Mouse (Mus musculus): ENCODE measurements around the gene Chaf1a.
A peak's percentile ranks its signal among the peaks of the same experiment; 100 is the strongest.
"Not testable (repeated sequence)": the region's sequence is repeated elsewhere in the genome, so short reads cannot be mapped to it uniquely, and the experiment has no call there.

Gene Chaf1a

DNA sequence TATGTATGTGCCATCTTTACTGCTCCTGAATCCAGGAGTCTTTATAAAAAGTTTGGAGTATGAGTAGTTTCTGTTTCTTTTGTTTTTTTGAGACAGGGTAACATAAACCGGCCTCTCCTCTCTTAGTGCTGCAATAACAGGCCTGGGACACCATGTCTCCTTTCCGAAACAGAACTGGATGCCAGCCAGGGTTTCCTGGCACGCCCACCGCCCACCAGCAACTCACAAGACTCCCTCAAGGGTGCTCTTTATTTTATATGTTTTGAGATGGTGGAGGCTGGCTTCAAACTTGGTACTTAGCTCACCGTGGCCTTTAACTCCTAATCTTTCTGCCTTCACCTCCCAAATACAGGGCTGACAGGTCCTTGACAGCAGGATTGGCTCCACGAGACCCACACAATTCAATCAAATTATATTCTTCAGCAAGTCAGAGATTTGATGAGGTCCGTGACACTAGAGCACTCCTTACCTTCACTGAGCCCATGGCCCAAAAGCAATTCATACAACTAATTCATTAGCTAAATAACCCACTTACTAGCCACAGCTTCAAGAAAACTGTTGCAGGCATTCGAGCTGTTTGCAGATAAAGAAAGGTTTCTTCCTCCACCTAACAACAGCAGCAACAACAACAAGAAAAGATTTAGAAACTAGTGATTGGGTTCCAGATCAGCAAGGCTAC is 1.5 kb upstream of the Chaf1a start:
- no peak for DNase-seq

DNA sequence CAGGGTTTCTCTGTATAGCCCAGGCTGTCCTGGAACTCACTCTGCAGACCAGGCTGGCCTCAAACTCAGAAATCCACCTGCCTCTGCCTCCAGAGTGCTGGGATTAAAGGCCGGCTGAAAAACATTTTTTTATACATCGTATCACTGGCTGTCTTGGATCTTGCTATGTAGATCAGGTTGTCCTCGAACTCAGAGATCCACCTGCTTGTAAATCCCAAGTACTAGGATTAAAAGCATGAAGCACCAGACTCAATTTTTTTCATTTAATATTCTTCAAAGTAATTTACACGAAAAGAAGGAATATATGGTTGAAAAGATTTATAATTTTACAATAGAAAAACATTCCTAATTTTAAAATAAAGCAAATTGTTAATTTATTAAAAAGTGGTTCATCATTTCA is 894 bp upstream of the Chaf1a start:
- no peak for DNase-seq

DNA sequence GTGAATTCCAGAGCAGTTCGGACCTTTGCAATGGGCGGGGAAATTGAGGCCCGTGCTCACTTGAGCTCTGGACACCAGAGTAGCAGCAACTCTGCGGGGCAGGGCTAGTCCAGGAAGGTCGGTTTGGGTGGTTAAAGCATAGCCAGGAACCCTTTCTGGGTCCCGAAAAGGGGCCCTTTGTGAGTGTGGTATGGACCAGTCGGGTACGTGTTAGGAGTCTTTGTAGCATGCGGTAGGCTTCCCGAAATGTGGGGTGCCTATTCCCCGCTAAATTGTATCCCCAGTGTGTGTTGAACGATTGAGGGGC is 571 bp downstream of the Chaf1a start:
- DNase-seq = no peak

DNA sequence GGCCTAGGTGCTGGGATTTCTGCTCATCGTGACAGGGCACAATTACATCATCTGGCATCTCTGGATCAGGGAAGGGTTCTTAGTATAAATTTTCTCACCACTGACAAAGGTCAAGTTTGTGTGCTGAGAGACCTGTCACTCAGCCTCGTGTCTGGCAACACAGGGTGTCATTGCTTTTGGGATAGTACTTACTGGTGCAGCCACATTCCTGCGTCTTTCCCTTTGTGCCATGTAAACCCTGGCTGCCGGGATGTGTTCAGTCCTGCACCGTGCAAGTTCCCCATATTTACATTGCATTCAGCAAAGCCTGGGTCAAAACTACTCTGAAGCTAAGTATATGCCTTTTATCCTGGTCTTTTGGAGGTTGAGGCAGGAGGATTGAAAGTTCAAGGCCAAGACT is 11.1 kb downstream of the Chaf1a start:
- no peak for DNase-seq

DNA sequence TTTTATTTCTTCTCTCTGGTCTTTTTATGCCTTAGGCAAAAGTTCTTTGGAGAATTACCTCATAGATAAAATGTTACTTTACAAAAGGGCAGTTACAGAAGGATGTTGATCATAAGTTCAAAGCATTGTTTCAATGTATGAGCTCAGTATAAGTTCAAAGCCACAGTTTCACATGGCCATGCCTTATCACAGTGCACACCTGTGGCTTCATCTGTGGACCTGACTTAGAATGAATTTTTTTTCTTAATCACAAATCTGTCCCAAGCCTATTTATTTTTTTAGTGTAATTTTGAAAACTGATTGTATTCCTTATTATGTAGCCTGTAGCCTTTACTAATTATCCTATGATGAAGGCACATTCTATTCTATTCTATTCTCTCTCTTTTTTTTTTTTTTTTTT is 14.7 kb downstream of the Chaf1a start:
- no peak for DNase-seq

DNA sequence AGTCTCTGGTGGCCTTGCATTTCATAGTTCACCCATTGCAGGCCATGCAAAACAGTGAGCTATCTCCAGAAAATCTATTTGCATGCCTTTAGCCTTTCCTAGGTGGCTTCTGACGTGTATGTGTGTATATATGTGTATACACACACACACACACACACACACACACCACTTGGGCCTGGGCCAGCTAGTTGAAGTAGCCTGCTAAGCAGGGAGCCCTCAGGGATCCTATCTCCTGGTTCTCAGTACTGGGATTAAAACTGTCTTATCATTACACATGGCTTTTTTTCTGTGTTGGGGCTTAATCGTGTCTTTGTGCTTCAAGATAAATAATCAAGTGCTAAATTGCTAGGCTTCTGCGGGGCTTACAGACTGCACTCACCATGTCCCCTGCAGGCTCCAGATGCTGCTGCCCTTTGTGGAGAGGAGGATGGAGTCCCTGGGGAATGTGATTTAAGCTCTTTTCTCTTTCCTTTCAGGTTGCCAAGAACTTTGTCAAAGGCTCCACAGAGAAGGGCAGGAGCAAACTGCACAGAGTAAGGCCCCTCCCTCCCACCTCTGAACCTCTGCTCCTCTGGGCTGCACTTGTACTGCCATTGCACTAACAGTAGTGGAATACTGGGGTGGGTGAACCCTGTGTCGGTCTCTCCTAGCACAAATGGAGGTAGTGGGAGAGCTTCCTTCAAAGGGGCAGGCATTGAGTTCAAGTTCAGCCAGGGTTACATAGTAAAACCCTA is 15.9 kb downstream of the Chaf1a start:
- DNase-seq = no peak

DNA sequence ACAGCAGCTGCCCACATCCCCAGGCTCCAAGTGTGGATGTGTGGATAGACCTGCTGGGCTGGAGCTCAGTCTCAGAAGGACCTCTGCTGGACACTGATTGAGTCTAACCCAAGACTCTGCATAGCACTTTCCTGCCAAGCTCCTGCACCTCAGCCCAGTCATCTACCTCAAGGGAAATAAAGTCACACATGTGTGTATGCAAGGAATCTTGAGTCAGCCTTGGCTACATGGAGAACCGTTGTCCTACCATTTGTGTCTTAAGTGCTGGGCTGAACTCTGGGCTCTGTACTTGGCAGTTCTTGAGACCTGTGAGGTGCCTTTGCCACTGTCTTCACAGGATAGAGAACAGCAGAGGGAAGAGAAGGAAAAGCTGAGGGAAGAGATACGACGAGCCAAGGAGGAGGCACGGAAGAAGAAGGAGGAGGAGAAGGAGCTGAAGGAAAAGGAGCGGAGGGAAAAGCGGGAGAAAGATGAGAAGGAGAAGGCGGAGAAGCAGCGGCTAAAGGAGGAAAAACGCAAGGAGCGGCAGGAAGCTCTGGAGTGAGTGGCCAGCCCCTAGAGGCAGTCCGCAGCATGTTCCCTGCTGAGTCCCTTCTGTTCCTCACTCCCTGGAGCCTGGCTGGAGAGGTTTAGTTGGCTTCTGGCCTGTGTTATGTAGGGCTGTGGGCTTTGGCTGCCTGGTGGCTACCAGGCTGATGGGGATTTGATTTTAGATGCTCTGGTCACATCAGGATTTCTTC is 17.3 kb downstream of the Chaf1a start:
- no peak for DNase-seq

DNA sequence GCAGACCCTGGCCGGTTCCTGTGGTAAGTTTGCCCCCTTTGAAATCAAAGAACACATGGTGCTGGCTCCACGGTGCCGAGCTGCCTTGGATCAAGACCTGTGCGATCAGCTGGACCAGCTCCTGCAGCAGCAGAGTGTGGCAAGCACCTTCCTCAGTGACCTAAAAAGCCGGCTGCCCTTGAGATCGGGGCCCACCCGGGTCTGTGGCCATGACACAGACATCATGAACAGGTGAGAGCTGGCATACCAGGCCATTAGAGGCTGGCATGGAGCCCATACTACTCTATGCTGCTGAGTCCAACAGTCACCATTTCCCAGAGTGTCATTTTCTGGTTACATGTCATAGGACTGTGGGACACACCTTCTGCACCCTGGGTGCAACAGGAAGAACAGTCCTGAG is 21.8 kb downstream of the Chaf1a start:
- DNase-seq = no peak

DNA sequence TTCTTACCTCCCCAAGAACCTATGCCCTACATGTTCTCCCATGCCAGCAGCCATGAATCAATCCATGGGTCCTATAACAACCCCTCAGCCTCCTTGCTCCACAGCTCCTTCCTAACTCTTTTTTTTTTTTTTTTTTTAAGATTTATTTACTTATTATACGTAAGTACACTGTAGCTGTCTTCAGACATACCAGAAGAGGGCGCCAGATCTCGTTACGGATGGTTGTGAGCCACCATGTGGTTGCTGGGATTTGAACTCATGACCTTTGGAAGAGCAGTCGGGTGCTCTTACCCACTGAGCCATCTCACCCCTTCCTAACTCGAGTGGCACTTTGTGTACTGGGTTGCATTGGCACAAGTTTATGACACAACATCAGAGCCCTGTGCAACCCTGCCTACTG is 25.5 kb downstream of the Chaf1a start:
- not testable (repeated sequence) for DNase-seq

DNA sequence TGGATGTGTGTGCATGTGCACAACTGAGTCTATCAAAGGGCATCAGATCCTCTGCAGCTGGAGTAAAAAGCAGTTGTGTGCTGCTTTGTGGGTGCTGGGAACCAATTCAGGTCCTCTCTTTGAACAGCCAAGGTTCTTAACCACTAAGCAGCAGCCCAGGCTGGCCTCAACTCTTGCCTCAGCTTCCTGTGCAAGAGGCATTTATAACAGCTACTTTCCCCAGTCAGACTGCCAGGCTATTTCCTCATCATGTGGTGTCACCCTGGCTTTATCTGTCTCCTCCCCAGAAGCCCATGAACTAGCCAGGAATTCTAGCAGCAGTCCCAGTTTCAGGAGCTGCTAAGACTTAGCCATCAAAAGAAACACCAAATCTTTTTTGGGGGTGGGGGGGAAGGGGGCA is 26.2 kb downstream of the Chaf1a start:
- no peak for DNase-seq

DNA sequence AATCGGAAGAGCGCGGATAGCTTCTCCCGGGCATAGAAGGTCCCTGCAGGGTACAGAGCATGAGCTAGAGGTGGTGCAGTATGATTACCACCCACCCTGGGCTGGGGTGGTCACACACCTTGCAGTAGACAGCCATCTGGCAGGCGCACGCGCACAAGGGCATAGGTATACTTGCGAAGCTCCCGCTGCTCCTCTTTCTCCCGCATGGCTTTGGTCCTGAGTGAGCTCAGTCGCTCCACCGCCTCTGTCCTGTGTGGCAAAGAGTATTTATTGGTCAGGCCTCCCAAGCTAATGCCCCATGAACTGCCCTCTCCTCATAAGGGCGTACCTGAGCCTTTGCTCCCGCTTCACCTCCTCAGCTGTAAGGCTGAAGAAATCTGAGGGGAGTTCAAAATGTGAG is 28.8 kb downstream of the Chaf1a start:
- no peak for DNase-seq

DNA sequence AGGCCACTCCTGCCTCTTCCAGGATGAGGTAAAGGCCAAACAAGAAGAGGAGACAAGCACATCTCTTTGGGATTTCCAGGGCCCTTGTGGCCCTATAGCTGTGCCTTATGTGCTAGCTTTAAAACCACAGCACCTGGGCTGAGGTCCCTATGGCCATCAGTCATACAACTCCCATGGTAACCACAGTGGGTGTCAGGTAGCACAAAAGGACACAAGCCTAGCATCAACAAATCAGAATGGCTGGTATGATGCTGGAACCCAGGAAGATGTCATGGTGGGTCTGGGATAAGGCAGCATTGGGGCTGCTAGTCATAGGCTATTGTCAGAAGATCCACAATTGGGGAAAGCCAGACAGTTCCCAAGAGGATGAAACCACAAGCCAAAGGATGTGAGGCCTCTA is 30.9 kb downstream of the Chaf1a start:
- no peak for DNase-seq

DNA sequence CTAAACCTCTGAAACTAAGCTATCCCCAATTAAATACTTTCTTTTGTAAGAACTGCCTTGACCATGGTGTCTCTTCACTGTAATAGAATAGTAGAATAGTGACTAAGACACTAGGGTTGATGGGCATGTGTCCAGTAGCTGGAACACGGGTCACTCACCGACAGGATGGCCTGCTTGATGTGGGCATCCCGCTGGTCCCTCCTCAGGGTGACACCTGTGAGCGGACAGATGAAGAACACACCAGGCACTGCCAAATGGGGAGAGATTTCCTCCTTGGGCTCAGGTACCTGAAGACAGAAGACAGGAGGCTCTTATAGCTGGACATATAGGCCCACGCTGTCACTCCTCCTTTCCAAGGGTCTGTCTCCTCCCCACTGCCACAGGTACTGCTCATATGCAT is 32.0 kb downstream of the Chaf1a start:
- DNase-seq = no peak

DNA sequence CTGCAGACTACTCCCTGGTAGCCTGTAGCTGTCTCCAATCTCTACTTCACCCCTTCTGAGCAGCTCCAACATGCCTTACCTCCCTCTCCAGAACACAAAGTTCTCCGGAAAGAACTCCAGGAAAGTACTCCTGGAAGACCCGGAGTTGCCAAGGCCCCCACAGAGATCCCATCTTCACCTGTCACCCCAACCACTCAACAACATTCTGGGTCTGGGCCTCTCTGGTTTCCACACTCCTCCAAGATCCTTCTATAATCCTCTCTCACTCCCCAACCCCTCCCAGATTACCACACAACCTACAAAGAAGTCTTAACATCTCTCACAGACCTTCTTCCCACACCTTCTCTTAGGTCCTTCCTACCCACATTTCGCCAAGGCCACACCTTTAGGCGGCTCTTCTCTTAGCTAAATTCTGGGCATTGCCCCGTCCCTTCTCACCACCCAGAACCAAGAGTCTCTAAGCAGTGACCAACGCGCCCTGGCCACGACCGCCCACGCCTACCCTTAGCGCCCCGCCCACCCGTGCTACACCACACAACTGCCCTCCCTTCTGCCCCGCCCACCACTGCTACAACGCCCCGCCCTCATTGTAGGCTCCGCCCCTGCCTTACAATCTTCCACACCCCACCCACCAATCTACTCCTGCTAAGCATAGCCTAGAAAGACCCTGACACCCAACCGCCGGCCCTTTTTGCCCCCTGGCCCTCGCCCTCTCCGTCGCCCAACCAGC is 34.0 kb downstream of the Chaf1a start:
- peak; percentile 87 for DNase-seq

DNA sequence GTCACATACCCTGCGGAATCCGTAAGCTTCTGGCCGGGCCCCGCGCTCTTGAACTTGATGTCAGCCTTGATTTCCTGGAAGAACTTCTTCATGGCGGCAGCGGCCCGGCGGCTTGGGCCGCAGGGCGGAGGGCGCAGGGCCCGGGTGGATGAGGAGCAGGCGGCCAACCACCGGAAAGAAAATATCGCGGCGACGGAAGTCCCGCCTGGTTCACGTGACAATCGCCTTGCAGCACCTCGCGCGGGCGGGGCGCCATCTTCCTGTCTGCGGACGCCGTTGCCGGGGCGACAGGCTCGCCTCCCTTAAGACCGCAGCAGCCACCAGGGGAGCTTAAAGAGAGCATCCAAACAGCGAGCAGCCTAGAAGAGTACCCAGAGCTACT is 34.6 kb downstream of the Chaf1a start, which contains the start of gene Ubxn6:
Gene Ubxn6, minus strand, starts transcription at position 202 of the 382 bp plus-strand sequence.
- DNase-seq = peak; percentile 97

DNA sequence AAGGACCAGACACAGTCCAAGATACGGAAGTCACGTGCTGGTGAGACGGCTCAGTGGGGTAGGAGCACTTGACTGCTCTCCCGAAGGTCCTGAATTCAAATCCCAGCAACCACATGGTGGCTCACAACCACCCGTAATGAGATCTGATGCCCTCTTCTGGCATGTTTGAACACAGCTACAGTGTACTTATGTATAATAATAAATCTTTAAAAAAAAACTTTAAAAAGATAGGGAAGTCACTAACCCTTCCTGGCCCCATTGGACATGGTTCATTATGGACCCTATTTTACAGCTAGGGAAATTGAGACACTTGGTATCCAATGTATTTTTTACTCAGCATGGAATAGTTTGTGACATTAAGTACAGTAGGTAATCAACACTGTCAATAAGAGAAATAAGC is 37.3 kb downstream of the Chaf1a start:
- no peak for DNase-seq

DNA sequence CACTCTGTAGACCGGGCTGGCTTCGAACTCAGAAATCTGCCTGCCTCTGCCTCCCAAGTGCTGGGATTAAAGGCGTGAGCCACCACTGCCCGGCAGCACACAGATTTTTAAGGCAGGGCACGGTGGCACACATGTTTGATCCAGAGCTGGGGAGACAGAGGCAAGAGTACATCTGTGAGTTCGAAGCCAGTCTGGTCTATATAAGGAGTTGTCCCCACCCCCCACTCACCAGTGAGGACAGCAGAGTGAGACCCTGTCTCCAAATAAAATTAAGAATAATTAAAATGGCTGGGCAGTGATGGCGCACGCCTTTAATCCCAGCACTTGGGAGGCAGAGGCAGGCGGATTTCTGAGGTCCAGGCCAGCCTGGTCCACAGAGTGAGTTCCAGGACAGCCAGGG is 38.1 kb downstream of the Chaf1a start:
- DNase-seq = not testable (repeated sequence)

DNA sequence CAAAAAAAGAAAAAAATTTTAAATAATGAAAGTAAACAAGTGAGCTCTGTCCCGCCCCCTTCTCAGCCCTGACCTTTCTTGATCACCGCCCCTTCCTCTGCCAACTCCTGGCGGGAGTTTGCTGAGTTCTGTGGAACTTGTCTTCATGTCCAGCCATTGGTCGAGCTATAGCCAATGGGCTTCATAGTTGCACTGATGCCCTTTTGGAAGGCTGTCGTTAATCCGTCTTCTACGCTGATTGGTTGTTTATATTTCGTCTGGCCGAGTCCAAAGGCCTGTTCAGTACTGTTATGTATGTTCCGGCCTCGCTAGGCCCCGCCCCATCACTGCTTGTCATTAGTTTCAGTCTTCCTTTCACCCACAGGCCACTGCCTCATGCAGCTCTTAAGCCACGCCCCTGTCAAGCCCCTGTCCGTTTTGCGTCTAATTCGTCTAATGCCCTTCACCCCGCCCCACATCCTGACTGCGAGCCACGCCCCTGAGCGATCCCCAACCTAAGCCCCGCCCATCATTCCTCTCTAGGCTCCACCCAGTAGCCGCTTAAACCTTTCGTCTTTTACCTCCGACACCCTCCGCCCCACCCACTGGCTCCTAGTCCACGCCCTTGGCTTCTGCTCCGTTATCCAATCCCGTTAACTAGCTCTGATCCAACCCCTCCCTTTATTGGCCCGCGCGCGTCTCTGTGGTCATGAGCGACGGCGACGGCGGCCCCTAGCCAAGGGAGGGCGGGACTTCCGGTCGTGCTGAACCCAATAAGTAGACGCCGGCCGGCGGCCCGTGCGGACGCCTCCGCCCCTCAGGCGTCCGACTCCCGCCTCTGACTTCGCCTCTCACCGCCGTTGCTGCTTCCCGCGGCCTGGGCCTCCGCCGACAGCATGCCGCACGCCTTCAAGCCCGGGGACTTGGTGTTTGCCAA is 38.9 kb downstream of the Chaf1a start, which contains the start of gene Hdgfl2:
Gene Hdgfl2, plus strand, starts transcription at position 755 of the 916 bp plus-strand sequence.
- peak; percentile 99 for DNase-seq

DNA sequence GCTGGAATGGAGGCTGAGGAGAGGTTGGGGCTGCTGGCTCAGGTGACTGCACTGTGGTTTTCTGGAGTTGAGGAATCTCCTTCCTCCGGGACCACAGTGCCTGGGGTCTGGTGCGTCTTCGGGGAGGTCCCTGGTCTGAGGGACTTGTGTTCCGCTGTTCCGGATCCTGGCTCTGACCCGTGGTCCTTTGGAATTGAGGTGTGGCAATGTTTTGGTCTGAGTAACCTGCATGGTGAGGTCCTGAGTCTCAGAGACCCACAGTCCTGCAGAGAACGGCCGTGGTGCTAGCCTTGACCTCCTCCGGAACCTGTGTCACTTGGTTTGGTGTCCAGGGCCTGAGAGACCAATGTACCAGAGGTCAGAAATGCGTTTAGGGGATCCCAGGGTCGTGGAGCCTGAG is 39.7 kb downstream of the Chaf1a start:
- DNase-seq = no peak

DNA sequence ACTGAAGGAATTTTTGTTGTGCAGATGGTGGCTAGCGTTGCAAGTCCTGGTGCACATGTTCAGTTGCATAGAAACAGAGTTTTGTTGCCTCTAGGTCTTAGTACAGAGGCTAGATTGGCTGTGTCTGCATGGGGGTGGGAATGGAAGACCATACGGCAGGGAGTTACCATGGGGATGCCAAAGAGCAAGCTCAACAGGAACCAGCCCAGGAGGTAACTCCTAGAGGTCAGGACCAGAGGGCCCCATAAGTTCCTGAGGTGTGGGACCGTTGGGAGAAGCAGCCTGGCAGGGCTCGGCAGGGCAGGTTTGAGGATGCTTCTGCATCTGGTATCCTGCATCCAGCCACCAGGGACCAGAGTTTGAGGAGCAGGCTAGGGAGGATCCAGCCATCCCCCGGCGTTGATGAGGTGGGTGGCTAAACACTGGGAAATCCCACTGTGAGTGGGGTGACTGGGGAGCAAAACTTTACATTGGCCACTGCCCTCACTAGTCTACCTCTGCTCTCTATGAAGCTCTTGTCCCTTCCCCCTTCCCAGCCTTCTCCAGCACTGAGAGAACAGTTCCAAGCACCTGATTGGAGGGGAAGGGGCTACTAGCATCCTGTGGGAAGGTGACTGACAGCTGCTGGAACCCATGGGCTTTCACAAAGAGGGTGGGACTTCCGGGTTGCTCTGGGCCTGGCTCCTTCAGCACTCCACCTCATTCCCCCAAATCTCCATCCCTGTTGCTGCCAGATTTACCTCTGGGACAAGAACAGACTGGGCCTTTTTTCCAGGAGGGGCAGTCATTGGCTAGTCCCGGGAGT is 40.7 kb downstream of the Chaf1a start:
- DNase-seq = no peak

DNA sequence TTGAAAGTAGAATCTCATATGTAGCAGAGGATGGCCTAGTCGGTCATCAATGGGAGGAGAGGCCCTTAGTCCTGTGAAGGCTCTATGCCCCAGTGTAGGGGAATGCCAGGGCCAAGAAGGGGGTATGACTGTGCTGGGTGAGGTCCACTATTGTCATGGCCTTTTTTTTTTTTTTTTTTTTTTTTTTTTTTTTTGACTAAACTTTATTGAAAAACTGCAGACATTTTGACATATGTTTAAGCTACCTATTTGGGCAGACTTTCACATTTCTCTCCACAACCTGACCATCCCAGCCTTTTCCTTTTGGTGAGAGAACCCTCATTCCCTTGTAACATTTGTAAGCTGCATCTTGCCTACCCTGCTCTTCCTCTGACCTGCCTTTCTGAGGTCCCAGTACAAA is 52.1 kb downstream of the Chaf1a start:
- no peak for DNase-seq

Data from kidney, adult 18-20 months (tissue).